In genomic region chr11:35364469-35364868, GRCm38 (mm10) we compare ENCODE assay signal across 23 mouse cellular contexts.
A peak's percentile ranks its signal among the peaks of the same experiment; 100 is the strongest.
DNase-seq lines count a peak whose midpoint lies in the region; ATAC-seq and TF ChIP-seq lines count a peak whose summit lies in the region.
"Had no signal": no experiment of that assay in that cellular context is flagged by ENCODE, and none has a peak within 500 bp of the region (broad histone marks: within the 10 kb centered on the region; RNA-seq: fewer than 3 reads in every experiment).

No protein-coding gene starts in this region.

- H3K4me3 ChIP-seq in lung, embryonic 15.5 days: no peak overlapping the region
- H3K4me3 ChIP-seq in limb, embryonic 10.5 days: no peak overlapping the region
- H3K4me3 ChIP-seq: embryonic facial prominence, embryonic 12.5 days; forebrain, embryonic 12.5 days; heart, embryonic 10.5 days; hindbrain, embryonic 12.5 days had no signal

- peaks cover 6% of the 10 kb centered on the region; the same call in 1 of the 2 replicates for H3K4me1 ChIP-seq in lung, embryonic 15.5 days
- H3K4me1 ChIP-seq in limb, embryonic 10.5 days: peaks cover 55% of the 10 kb centered on the region

- no peak for TF ChIP-seq CTCF in brain, embryonic 14.5 days (IDR thresholded peaks at IDR 0.05; ENCODE audit: borderline replicate concordance, extremely low read depth, insufficient read depth, insufficient read length)

- DNase-seq in embryo, embryonic 11 days: peak; percentile 42
- DNase-seq in embryo, embryonic 9.5 days (ENCODE audit: extremely low spot score): no peak
- DNase-seq in lung, adult 18-20 months: no peak
- peak; percentile 22 for DNase-seq in brain, embryonic 14.5 days (ENCODE audit: low read depth)
- DNase-seq in limb, embryonic 10.5 days (ENCODE audit: low spot score): no peak
- no peak for DNase-seq in thymus, postnatal 4 days
- DNase-seq: adrenal gland, postnatal 10 days; B cell, adult 2 months; cerebellum, adult 11-12 months; cerebellum, adult 9-10 months; cerebellum, postnatal 25 days; gastrocnemius, postnatal 10 days; heart, adult 18-20 months; heart, postnatal 10 days; heart, postnatal 4 days had no signal

- WGBS in lung, embryonic 15.5 days: 38% methylated on average over 10 of the region's 10 CpGs
- WGBS in limb, embryonic 10.5 days: 25% methylated on average over 10 of the region's 10 CpGs

- H3K27ac ChIP-seq in lung, embryonic 15.5 days: no peak overlapping the region
- H3K27ac ChIP-seq in limb, embryonic 10.5 days: peak overlapping the region; percentile 30; the same call in 1 of the 2 replicates
- H3K27ac ChIP-seq: embryonic facial prominence, embryonic 12.5 days; forebrain, embryonic 12.5 days; heart, embryonic 10.5 days; hindbrain, embryonic 12.5 days had no signal

- H3K9ac ChIP-seq in lung, embryonic 15.5 days: no peak overlapping the region
- H3K9ac ChIP-seq: embryonic facial prominence, embryonic 12.5 days; forebrain, embryonic 12.5 days; hindbrain, embryonic 12.5 days had no signal

- H3K27me3 ChIP-seq in lung, embryonic 15.5 days: no peaks in the 10 kb centered on the region
- no peaks in the 10 kb centered on the region for H3K27me3 ChIP-seq in limb, embryonic 10.5 days (ENCODE audit: low read depth, poor library complexity, severe bottlenecking)

- H3K4me2 ChIP-seq in lung, embryonic 15.5 days: no peak overlapping the region
- H3K4me2 ChIP-seq: embryonic facial prominence, embryonic 12.5 days; hindbrain, embryonic 12.5 days had no signal

- H3K36me3 ChIP-seq in lung, embryonic 15.5 days: no peaks in the 10 kb centered on the region
- H3K36me3 ChIP-seq in limb, embryonic 10.5 days: peaks cover 17% of the 10 kb centered on the region
- H3K36me3 ChIP-seq: embryonic facial prominence, embryonic 12.5 days; forebrain, embryonic 12.5 days; G1E; hindbrain, embryonic 12.5 days had no signal

- no peaks in the 10 kb centered on the region for H3K9me3 ChIP-seq in lung, embryonic 15.5 days
- H3K9me3 ChIP-seq in limb, embryonic 10.5 days (replicated peaks): no peaks in the 10 kb centered on the region
- H3K9me3 ChIP-seq: embryonic facial prominence, embryonic 12.5 days; hindbrain, embryonic 12.5 days had no signal

- no peak for TF ChIP-seq POLR2A in brain, embryonic 14.5 days (IDR thresholded peaks at IDR 0.05; ENCODE audit: borderline replicate concordance, extremely low read depth, insufficient read depth, insufficient read length, poor library complexity, severe bottlenecking)

- ATAC-seq in lung, embryonic 15.5 days (ENCODE audit: borderline replicate concordance, extremely low read depth, low FRiP score, low TSS enrichment): peak; percentile 11; the same call in 1 of the 2 replicates
- ATAC-seq: CD4-positive, CD25-positive, alpha-beta regulatory T cell, adult 4 months; forebrain, embryonic 16.5 days had no signal

Comparison
In these comparisons a context has a peak if more than half of its experiments do, and no peak if none do; other contexts are left out.
1. DNase-seq: peak in embryo, embryonic 11 days (single experiment) and brain, embryonic 14.5 days (single experiment); none in embryo, embryonic 9.5 days (single experiment), lung, adult 18-20 months (0 of 2), limb, embryonic 10.5 days (single experiment) and thymus, postnatal 4 days (single experiment).